Comparison of ENCODE assay signal across 8 mouse cellular contexts in the genomic region with DNA sequence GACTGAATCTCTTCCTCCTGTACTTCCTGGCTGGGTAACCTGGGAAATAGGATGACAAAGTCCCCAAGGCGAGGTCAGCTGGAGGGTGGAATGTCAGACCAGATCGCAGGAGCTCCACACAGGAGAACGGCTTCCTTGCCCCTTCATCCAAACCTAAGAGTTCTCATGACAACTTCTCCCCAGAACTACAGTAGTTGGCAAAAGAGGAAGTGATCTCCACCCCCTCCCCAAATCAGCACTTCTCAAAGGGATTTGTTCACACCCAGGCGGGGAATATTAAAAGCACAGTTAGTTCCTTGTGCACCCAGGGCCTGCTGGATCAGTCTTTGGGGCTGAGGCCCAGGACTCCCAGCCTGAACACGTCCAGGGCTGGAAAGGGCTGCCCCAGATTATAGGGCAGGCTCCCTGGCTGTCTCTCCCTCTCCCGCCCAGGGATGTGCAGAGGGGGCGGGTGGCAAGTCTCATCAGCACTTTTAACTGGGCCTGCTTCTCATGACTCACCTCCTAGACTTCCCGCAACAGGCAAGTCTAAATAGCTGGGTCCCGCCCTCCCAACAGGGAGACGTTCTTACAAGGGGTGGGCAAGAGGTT. TPM values are rescaled to one million over a fixed set of nuclear protein-coding genes. Genes with fewer than 3 reads are reported as not detected.
DNase-seq lines count a peak whose midpoint lies in the region; ATAC-seq and TF ChIP-seq lines count a peak whose summit lies in the region.

No protein-coding gene starts in this region.

- no peak overlapping the region for H3K9ac ChIP-seq in hindbrain, postnatal 0 days (replicated peaks; ENCODE audit: low read length)
- no peak overlapping the region for H3K9ac ChIP-seq in liver, embryonic 13.5 days

- no peaks in the 10 kb centered on the region for H3K27me3 ChIP-seq in hindbrain, postnatal 0 days (ENCODE audit: insufficient read depth, low read length)
- H3K27me3 ChIP-seq in liver, embryonic 13.5 days, result peaks cover 44% of the 10 kb centered on the region

- H3K36me3 ChIP-seq in hindbrain, postnatal 0 days (ENCODE audit: insufficient read depth, low read length), result no peaks in the 10 kb centered on the region
- H3K36me3 ChIP-seq in liver, embryonic 13.5 days, result no peaks in the 10 kb centered on the region

- peak; percentile 41; the same call in 1 of the 2 replicates for ATAC-seq in frontal cortex, adult (ENCODE audit: low TSS enrichment)
- ATAC-seq in erythroblast, adult 5-6 weeks (replicated peaks; ENCODE audit: low FRiP score, poor library complexity, severe bottlenecking), result 0 out of 2 replicates have a peak, but pooled peaks have one; percentile 12
- no peak for ATAC-seq in hindbrain, postnatal 0 days
- 0 out of 2 replicates have a peak, but pooled peaks have one; percentile 7 for ATAC-seq in liver, embryonic 13.5 days (ENCODE audit: low read depth)

- no peak for TF ChIP-seq CTCF in hindbrain, postnatal 0 days (IDR thresholded peaks at IDR 0.05; ENCODE audit: low read depth)

- peak overlapping the region; percentile 96 for H3K4me2 ChIP-seq in hindbrain, postnatal 0 days (ENCODE audit: low read depth, low read length)
- H3K4me2 ChIP-seq in liver, embryonic 13.5 days, result peak overlapping the region; percentile 74

- peak overlapping the region; percentile 55; the same call in 1 of the 2 replicates for H3K27ac ChIP-seq in hindbrain, postnatal 0 days
- peak overlapping the region; percentile 71; the same call in 1 of the 2 replicates for H3K27ac ChIP-seq in liver, embryonic 13.5 days

- no peaks in the 10 kb centered on the region for H3K9me3 ChIP-seq in hindbrain, postnatal 0 days (ENCODE audit: low read length)
- H3K9me3 ChIP-seq in liver, embryonic 13.5 days (replicated peaks), result no peaks in the 10 kb centered on the region

- 60% methylated on average over 10 of the region's 10 CpGs for WGBS in hindbrain, postnatal 0 days
- WGBS in liver, embryonic 13.5 days (ENCODE audit: insufficient replicate concordance), result 29% methylated on average over 10 of the region's 10 CpGs

- no peak for DNase-seq in frontal cortex, postnatal 10 days (ENCODE audit: low spot score in 2 of 2)
- DNase-seq in Muller cell, postnatal 12 days (ENCODE audit: inconsistent ontology term), result peak; percentile 87
- no peak for DNase-seq in hindbrain, postnatal 0 days (ENCODE audit: low spot score)
- DNase-seq in liver, embryonic 13.5 days, result no peak
- DNase-seq in retina, embryonic 14.5 days (ENCODE audit: low spot score), result peak; percentile 5
- no peak for DNase-seq in layer of hippocampus, postnatal 14 days (ENCODE audit: low spot score in 2 of 2)

- no peak overlapping the region for H3K4me3 ChIP-seq in hindbrain, postnatal 0 days (ENCODE audit: low read length)
- H3K4me3 ChIP-seq in liver, embryonic 13.5 days (replicated peaks), result peak overlapping the region; percentile 65; the same call in 1 of the 2 replicates

- peaks cover 8% of the 10 kb centered on the region; the same call in 1 of the 2 replicates for H3K4me1 ChIP-seq in hindbrain, postnatal 0 days (ENCODE audit: insufficient read depth, low read length)
- peaks cover 18% of the 10 kb centered on the region for H3K4me1 ChIP-seq in liver, embryonic 13.5 days (replicated peaks)

RNA-seq across cellular contexts. Expression of a gene that starts 1.4 kb away (rescaled TPM):
- 13.6 and 14.4 TPM in 2 replicates for total RNA-seq in erythroblast, adult 5-6 weeks (2015; ENCODE audit: low replicate concordance)
- total RNA-seq in erythroblast, adult 5-6 weeks (2017; ENCODE audit: low replicate concordance), result 10.3 and 16.5 TPM in 2 replicates
- total RNA-seq in hindbrain, postnatal 0 days (2014; rRNA removed), result 35.5 and 40.1 TPM in 2 replicates
- 51.8 and 59.8 TPM in 2 replicates for polyA plus RNA-seq in hindbrain, postnatal 0 days (2015; fragmentation: Nextera tagmentation; extraction: Ambion mirVana)
- polyA plus RNA-seq in liver, embryonic 13.5 days (2015; fragmentation: Nextera tagmentation; extraction: Ambion mirVana), result 25.0 and 31.3 TPM in 2 replicates
- 10 to 100 TPM; 21.2 to 30.8 TPM for total RNA-seq in layer of hippocampus, postnatal 14 days (2021)

Comparison
In these comparisons a context has a peak if more than half of its experiments do, and no peak if none do; other contexts are left out.
1. DNase-seq: peak in Muller cell, postnatal 12 days (single experiment) and retina, embryonic 14.5 days (single experiment); none in frontal cortex, postnatal 10 days (0 of 2), hindbrain, postnatal 0 days (single experiment), liver, embryonic 13.5 days (single experiment) and layer of hippocampus, postnatal 14 days (0 of 2).